Mouse (Mus musculus) liver, adult (tissue): ENCODE data around the gene Proser2.
A peak's percentile ranks its signal among the peaks of the same experiment; 100 is the strongest.

ENCODE experiments used
- GATA4 ChIP-seq: IDR thresholded peaks from 2 replicates; pipeline ENCODE4 v1.6.1; 2014; ENCODE audit warnings: mild to moderate bottlenecking, low read length; ENCODE audit not compliant: insufficient replicate concordance

The Proser2 gene

GRCm38 (mm10) chr2:6059291-6059690 is 70.7 kb downstream of the Proser2 start:
- no peak for TF ChIP-seq GATA4

GRCm38 (mm10) chr2:6056518-6056917 is 73.5 kb downstream of the Proser2 start:
- TF ChIP-seq GATA4 = peak; percentile 58

GRCm38 (mm10) chr2:6055466-6055865 is 74.5 kb downstream of the Proser2 start:
- TF ChIP-seq GATA4 = no peak

- TF ChIP-seq GATA4 = no peak
Observed at GRCm38 (mm10) chr2:6049018-6049417, 81.0 kb downstream of the Proser2 start.

GRCm38 (mm10) chr2:6048570-6048969 is 81.4 kb downstream of the Proser2 start:
- TF ChIP-seq GATA4 = no peak
